Mouse (Mus musculus) G1E (cell line): ENCODE results near the gene Foxn1.

Experiments used
- CTCF ChIP-seq: IDR thresholded peaks from 2 replicates; pipeline ENCODE4 v1.5.1; 2012; ENCODE audit warnings: low read depth, low read length, inconsistent platforms, mixed read lengths
- GATA1 ChIP-seq: IDR thresholded peaks from 2 replicates; pipeline ENCODE4 v1.6.1; 2012; ENCODE audit warnings: borderline replicate concordance, low read length, inconsistent platforms, mixed read lengths
- TAL1 ChIP-seq: conservative IDR thresholded peaks from 2 replicates; pipeline ENCODE4 v1.6.1; 2012; ENCODE audit warnings: low read depth, low read length, inconsistent platforms, mixed read lengths

DNA sequence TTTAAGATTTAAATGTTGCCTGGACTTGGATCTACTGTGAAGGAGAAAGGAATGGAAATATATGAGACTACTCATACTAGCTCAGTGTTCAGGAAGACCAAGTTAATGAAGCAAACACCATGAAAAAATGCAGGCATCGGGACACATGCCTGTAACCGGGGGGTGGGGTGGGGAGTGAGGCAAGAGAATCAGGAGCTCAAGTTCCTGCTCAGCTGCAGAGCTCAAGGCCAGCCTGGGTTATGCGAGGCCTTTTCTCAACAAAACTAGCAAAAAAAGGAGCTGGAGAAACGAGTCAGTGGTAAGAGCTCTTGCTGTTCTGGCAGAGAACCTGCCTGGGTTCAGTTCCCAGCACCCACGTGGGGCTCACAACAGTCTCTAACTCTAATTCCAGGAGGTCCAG is 52.4 kb downstream of the Foxn1 start:
- TF ChIP-seq GATA1 (no peak), CTCF (no peak), TAL1 (no peak)
